Mouse (Mus musculus) stomach, embryonic 16.5 days (tissue): ENCODE measurements around the gene Kcnt1. TPM values are rescaled to one million over a fixed set of nuclear protein-coding genes. Genes with fewer than 3 reads are reported as not detected.

ENCODE experiments used
- ATAC-seq: fragments of 200-750 bp; cut with Nextera tagmentation; 2 replicates; pipeline ENCODE4 v1.8.0; 2017; ENCODE audit warnings: moderate number of reproducible peaks, moderate TSS enrichment; ENCODE audit not compliant: insufficient read depth, low FRiP score
- H3K27ac ChIP-seq: fragments of 300-500 bp; sonication (generic); 2 replicates; pipeline ENCODE4 v1.5.1; 2014; ENCODE audit warnings: low read length
- H3K27me3 ChIP-seq: fragments of 300-500 bp; sonication (generic); 2 replicates; pipeline ENCODE4 v1.6.1; 2014; ENCODE audit warnings: low read length, control low read depth, mixed read lengths; ENCODE audit not compliant: control insufficient read depth, insufficient read depth
- H3K36me3 ChIP-seq: fragments of 300-500 bp; sonication (generic); 2 replicates; pipeline ENCODE4 v1.6.1; 2014; ENCODE audit warnings: low read length; ENCODE audit not compliant: control insufficient read depth, insufficient read depth
- H3K4me1 ChIP-seq: fragments of 300-500 bp; sonication (generic); 2 replicates; pipeline ENCODE4 v1.6.1; 2014; ENCODE audit warnings: low read length, control low read depth, mixed read lengths; ENCODE audit not compliant: control insufficient read depth, insufficient read depth
- H3K4me2 ChIP-seq: fragments of 300-500 bp; sonication (generic); 2 replicates; pipeline ENCODE4 v1.6.1; 2014; ENCODE audit warnings: low read depth, low read length, mixed read lengths
- H3K4me3 ChIP-seq: fragments of 300-500 bp; sonication (generic); replicated peaks from 2 replicates; pipeline ENCODE4 v1.5.1; 2014; ENCODE audit warnings: mild to moderate bottlenecking, low read length
- H3K9ac ChIP-seq: fragments of 300-500 bp; sonication (generic); 2 replicates; pipeline ENCODE4 v1.6.1; 2014; ENCODE audit warnings: low read length
- H3K9me3 ChIP-seq: fragments of 300-500 bp; sonication (generic); replicated peaks from 2 replicates; pipeline ENCODE4 v1.6.1; 2016; ENCODE audit warnings: low read length, control low read depth; ENCODE audit not compliant: control insufficient read depth
- whole genome bisulfite sequencing: fragments of 180-500 bp; shearing (Covaris S2); extraction: QIAGEN DNeasy Blood & Tissue Kit; methylation state at CpG from one replicate; pipeline ENCODE4 v1.1.7; 2014; 5-methylcytosine and 5-hydroxymethylcytosine counted together
- polyA plus RNA-seq: library from polyadenylated mRNA; unstranded; fragments of >200 nt; fragmentation: Nextera tagmentation; extraction: Ambion mirVana; gene quantifications from 2 replicates; pipeline ENCODE4 v1.2.1, GENCODE M21; 2015

Gene Kcnt1
- polyA plus RNA-seq, 1 experiment from 2014 or later = 0.65 TPM

GRCm38 (mm10) chr2:25923799-25924198 is 60.3 kb downstream of the Kcnt1 start:
- no peaks in the 10 kb centered on the region for H3K9me3 ChIP-seq
- ATAC-seq = peak; percentile 52

DNA sequence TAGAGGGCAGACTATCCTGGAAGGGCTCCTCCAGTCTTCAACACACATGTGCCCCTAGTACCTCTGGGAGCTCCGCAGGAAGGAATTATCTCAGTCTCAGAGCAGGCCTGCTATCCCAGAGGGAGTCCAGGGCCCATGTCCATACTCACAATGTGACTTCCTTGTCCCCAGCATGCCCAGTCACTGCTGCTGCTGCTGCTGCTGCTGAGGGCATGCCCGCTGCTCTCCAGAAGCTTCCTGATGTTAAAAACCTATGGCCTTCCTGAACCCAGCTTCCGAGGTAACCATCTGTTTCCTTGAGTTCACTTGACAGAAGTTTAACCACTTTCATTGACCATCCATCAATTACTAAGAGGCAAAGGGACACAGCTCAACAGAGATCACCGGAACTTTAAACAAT is 61.4 kb downstream of the Kcnt1 start:
- Histone ChIP-seq H3K4me1 (no peaks in the 10 kb centered on the region), H3K27me3 (no peaks in the 10 kb centered on the region), H3K4me2 (no peak overlapping the region), H3K36me3 (peaks cover 5% of the 10 kb centered on the region; the same call in 1 of the 2 replicates), H3K9me3 (no peaks in the 10 kb centered on the region), H3K4me3 (no peak overlapping the region), H3K9ac (no peak overlapping the region), H3K27ac (no peak overlapping the region)
- no peak for ATAC-seq
- 71% methylated on average over 4 of the region's 4 CpGs for WGBS

More at GRCm38 (mm10) chr2:25923799-25924198, 60.3 kb downstream of the Kcnt1 start:
- WGBS = 65% methylated on average over 2 of the region's 2 CpGs
- no peak overlapping the region for H3K4me3 ChIP-seq
- peaks cover 5% of the 10 kb centered on the region; the same call in 1 of the 2 replicates for H3K36me3 ChIP-seq
- no peak overlapping the region for H3K4me2 ChIP-seq
- H3K4me1 ChIP-seq = no peaks in the 10 kb centered on the region
- H3K9ac ChIP-seq = no peak overlapping the region
- no peak overlapping the region for H3K27ac ChIP-seq
- no peaks in the 10 kb centered on the region for H3K27me3 ChIP-seq

DNA sequence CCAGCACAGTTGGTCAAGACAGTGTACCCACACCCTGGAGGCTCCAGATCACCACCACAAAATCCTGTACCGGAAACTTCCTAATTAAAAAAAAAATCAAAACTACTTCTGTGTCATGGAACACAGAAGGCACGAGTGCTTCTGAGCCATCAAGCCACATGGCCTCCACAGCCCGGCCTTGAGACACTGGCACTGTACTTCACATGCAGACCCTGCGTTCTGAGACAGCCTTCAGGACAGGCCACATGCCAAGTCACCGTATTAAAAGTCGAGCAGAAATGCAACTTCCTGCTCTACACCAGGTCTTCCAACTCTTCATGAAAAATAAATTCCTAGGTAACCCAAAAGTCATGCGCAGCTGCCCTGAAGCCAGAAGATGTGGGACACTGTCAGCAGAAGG is 64.3 kb downstream of the Kcnt1 start:
- H3K36me3 ChIP-seq = peaks cover 11% of the 10 kb centered on the region
- no peak overlapping the region for H3K9ac ChIP-seq
- no peak overlapping the region for H3K4me3 ChIP-seq
- no peak for ATAC-seq
- H3K9me3 ChIP-seq = no peaks in the 10 kb centered on the region
- no peak overlapping the region for H3K4me2 ChIP-seq
- no peaks in the 10 kb centered on the region for H3K4me1 ChIP-seq
- H3K27me3 ChIP-seq = no peaks in the 10 kb centered on the region
- H3K27ac ChIP-seq = no peak overlapping the region
- 90% methylated on average over 7 of the region's 7 CpGs for WGBS

GRCm38 (mm10) chr2:25931249-25931859 is 67.8 kb downstream of the Kcnt1 start:
- Histone ChIP-seq H3K27me3 (no peaks in the 10 kb centered on the region), H3K4me3 (no peak overlapping the region), H3K27ac (no peak overlapping the region), H3K9ac (no peak overlapping the region), H3K4me2 (no peak overlapping the region), H3K4me1 (no peaks in the 10 kb centered on the region), H3K9me3 (no peaks in the 10 kb centered on the region), H3K36me3 (peaks cover 13% of the 10 kb centered on the region)
- 77% methylated on average over 6 of the region's 6 CpGs for WGBS
- ATAC-seq = no peak

- no peak overlapping the region for H3K27ac ChIP-seq
- H3K36me3 ChIP-seq = peaks cover 16% of the 10 kb centered on the region; the same call in 1 of the 2 replicates
- ATAC-seq = no peak
- H3K4me3 ChIP-seq = no peak overlapping the region
- H3K4me1 ChIP-seq = no peaks in the 10 kb centered on the region
- H3K27me3 ChIP-seq = no peaks in the 10 kb centered on the region
- no peaks in the 10 kb centered on the region for H3K9me3 ChIP-seq
- no peak overlapping the region for H3K4me2 ChIP-seq
- 80% methylated on average over 6 of the region's 6 CpGs for WGBS
- no peak overlapping the region for H3K9ac ChIP-seq
Observed at GRCm38 (mm10) chr2:25940503-25940902, 77.0 kb downstream of the Kcnt1 start.

DNA sequence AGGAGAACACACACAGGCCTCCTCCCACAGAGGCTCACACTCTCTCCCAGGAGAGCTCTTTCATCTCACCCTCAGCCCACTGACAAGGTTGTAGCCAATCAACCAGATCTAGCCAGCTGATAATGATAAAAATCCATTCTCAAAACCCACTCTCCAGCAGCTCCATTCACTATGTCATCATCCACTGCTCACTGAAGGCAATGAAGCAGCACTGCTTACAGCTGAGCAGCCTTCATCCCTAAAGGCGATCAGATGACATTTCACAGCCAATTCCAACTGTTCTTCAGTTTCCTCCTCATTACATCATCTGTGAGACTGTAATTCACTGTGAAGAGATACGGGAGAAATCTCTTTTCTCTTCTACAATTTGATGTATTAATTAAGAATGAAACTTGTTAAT is 80.3 kb downstream of the Kcnt1 start:
- ATAC-seq = no peak
- Histone ChIP-seq H3K9me3 (no peaks in the 10 kb centered on the region), H3K27ac (no peak overlapping the region), H3K4me1 (no peaks in the 10 kb centered on the region), H3K9ac (no peak overlapping the region), H3K4me3 (no peak overlapping the region), H3K27me3 (no peaks in the 10 kb centered on the region), H3K36me3 (peaks cover 16% of the 10 kb centered on the region; the same call in 1 of the 2 replicates), H3K4me2 (no peak overlapping the region)
- WGBS = 87% methylated on average over 2 of the region's 2 CpGs

GRCm38 (mm10) chr2:25947950-25948349 is 84.4 kb downstream of the Kcnt1 start:
- ATAC-seq = no peak
- H3K36me3 ChIP-seq = no peaks in the 10 kb centered on the region
- H3K27ac ChIP-seq = no peak overlapping the region
- no peaks in the 10 kb centered on the region for H3K9me3 ChIP-seq
- no peak overlapping the region for H3K4me3 ChIP-seq
- H3K27me3 ChIP-seq = no peaks in the 10 kb centered on the region
- no peaks in the 10 kb centered on the region for H3K4me1 ChIP-seq
- no peak overlapping the region for H3K4me2 ChIP-seq
- H3K9ac ChIP-seq = no peak overlapping the region
- 86% methylated on average over 3 of the region's 3 CpGs for WGBS

DNA sequence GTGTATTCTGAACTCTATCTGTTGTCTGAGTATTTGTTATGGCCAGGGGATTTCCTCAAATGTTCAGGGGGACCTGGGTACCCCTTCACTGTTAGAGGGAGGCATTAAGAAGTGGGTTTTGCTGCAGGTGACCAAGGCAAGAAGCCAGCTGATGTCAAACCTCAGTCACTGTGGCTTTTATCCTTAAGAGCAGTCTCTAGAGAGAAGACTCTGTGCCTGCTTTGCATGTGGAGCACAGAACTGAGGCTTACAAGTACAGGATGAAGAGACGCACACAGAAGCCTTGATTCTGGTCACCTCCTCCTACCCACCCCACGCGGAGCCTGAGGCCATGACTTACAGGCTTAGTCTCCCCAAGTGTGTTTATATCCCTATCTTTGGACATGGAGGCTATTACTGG is 85.8 kb downstream of the Kcnt1 start:
- Histone ChIP-seq H3K4me2 (no peak overlapping the region), H3K4me1 (no peaks in the 10 kb centered on the region), H3K27ac (no peak overlapping the region), H3K9ac (no peak overlapping the region), H3K9me3 (no peaks in the 10 kb centered on the region), H3K4me3 (no peak overlapping the region), H3K36me3 (no peaks in the 10 kb centered on the region), H3K27me3 (no peaks in the 10 kb centered on the region)
- 92% methylated on average over 3 of the region's 3 CpGs for WGBS
- ATAC-seq = no peak
